Mouse (Mus musculus) bone marrow, adult 2 months (tissue): Measurements from ENCODE around the gene AI597479. TPM values are rescaled to one million over a fixed set of nuclear protein-coding genes. Genes with fewer than 3 reads are reported as not detected.

Experiments
- H3K27ac ChIP-seq: fragments of 200-500 bp; 2 replicates; pipeline ENCODE4 v1.5.1; 2012; ENCODE audit warnings: low read depth, mild to moderate bottlenecking, control low read depth, inconsistent platforms, low read length; ENCODE audit not compliant: control insufficient read depth, poor library complexity, insufficient read depth
- H3K4me1 ChIP-seq: fragments of 200-500 bp; 2 replicates; pipeline ENCODE4 v1.6.1; 2011; ENCODE audit warnings: low read length; ENCODE audit not compliant: control insufficient read depth, insufficient read depth
- H3K4me3 ChIP-seq: fragments of 200-500 bp; replicated peaks from 2 replicates; pipeline ENCODE3; 2011; ENCODE audit warnings: mild to moderate bottlenecking, low read depth, low read length, control low read depth; ENCODE audit not compliant: control insufficient read depth
- CTCF ChIP-seq: fragments of 200-500 bp; IDR thresholded peaks from 2 replicates; pipeline ENCODE4 v1.5.1; 2011; ENCODE audit warnings: low read length, control low read depth; ENCODE audit not compliant: control insufficient read depth, insufficient read depth
- POLR2A ChIP-seq: fragments of 200-500 bp; IDR thresholded peaks from 2 replicates; pipeline ENCODE4 v1.6.1; 2011; ENCODE audit warnings: low read depth, mild to moderate bottlenecking, control low read depth, low read length, borderline replicate concordance; ENCODE audit not compliant: control insufficient read depth
- WGBS: fragments of 180-500 bp; shearing (Covaris S2); methylation state at CpG from one replicate; pipeline ENCODE4 v1.1.7; 2018; 5-methylcytosine and 5-hydroxymethylcytosine counted together
- polyA plus RNA-seq: library from polyadenylated mRNA; stranded (reverse); fragments of >200 nt; gene quantifications from 2 replicates; pipeline ENCODE4 v1.2.4, GENCODE M21; 2011; ENCODE audit warnings: low replicate concordance; ENCODE audit not compliant: missing spikeins, insufficient read depth, insufficient read length

Gene AI597479
- polyA plus RNA-seq, 1 experiment: 5.9 TPM

- TF ChIP-seq POLR2A (no peak), CTCF (no peak)
- 65% methylated on average over 2 of the region's 2 CpGs for WGBS
- H3K4me3 ChIP-seq: no peak overlapping the region
These were observed 56.0 kb downstream of the AI597479 start for GRCm38 (mm10) chr1:43154491-43154890.

DNA sequence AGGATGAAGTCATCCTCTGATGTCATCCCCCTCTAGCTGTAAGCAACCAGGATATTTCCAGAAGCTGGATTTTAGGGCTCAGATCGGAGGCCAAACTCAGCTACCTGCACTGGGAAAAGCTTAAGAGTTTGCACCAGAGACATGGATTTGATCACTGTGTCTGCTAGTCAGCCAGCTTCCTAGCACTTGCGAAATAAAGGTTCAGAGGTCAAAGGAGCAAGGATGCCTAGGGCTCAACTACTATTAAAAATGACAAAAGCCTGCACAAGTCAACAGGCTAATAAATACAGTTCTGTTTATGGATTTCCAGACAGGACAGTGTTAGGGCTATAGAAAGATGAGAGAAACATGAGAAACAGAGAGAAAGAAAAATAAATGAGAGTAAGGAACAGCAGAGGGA is 59.4 kb downstream of the AI597479 start:
- TF ChIP-seq CTCF (no peak), POLR2A (no peak)
- Histone ChIP-seq H3K4me3 (no peak overlapping the region), H3K27ac (no peak overlapping the region), H3K4me1 (no peaks in the 10 kb centered on the region)
- 88% methylated on average over 2 of the region's 2 CpGs for WGBS

More at GRCm38 (mm10) chr1:43154491-43154890, 56.0 kb downstream of the AI597479 start:
- Histone ChIP-seq H3K4me1 (no peaks in the 10 kb centered on the region), H3K27ac (no peak overlapping the region)

DNA sequence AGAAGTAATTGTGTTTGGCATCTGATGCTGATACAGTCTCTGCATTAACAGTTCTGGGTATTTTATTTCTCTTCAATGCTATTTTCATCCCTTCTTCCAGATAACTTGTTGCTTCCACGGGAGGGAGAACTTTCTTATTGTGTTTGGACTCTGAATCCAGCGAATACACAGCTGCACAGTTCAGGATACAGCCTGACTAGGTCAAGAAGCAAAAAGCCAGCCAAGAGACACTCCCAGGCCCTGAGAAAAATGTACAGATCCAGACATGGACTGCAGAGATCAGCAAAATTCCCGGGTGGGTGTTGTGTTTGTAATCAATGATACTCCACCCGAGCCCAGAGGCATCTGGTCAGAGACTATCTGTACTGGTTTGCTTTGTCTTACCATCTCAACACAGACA is 60.9 kb downstream of the AI597479 start:
- Histone ChIP-seq H3K4me1 (no peaks in the 10 kb centered on the region), H3K27ac (no peak overlapping the region), H3K4me3 (no peak overlapping the region)
- TF ChIP-seq POLR2A (no peak), CTCF (no peak)
- 75% methylated on average over 4 of the region's 4 CpGs for WGBS

DNA sequence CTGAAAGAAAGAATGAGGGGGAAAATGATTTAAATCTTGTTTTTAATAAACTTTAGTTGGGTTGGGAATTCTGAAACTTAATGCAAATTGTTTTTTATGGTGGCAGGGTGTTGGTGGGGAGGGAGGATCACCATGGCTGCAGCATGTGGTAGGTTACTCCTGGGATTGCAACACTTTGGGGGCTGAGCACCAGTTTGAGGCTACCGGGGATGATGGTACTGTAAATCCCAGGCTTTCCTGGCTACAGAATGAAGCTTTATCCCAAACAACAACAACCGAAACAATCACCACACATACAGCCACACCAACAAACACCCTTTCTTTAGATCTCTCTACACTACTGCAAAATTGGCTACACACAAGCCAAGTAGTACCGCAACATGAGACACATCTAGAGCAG is 63.9 kb downstream of the AI597479 start:
- Histone ChIP-seq H3K4me3 (no peak overlapping the region), H3K4me1 (no peaks in the 10 kb centered on the region), H3K27ac (no peak overlapping the region)
- 59% methylated on average over 3 of the region's 3 CpGs for WGBS
- TF ChIP-seq POLR2A (no peak), CTCF (no peak)

- TF ChIP-seq POLR2A (no peak), CTCF (no peak)
- H3K4me3 ChIP-seq: no peak overlapping the region
- under 1% methylated on average over 6 of the region's 6 CpGs for WGBS
- no peaks in the 10 kb centered on the region for H3K4me1 ChIP-seq
- H3K27ac ChIP-seq: no peak overlapping the region
These were observed 64.6 kb downstream of the AI597479 start for GRCm38 (mm10) chr1:43163084-43163466.

DNA sequence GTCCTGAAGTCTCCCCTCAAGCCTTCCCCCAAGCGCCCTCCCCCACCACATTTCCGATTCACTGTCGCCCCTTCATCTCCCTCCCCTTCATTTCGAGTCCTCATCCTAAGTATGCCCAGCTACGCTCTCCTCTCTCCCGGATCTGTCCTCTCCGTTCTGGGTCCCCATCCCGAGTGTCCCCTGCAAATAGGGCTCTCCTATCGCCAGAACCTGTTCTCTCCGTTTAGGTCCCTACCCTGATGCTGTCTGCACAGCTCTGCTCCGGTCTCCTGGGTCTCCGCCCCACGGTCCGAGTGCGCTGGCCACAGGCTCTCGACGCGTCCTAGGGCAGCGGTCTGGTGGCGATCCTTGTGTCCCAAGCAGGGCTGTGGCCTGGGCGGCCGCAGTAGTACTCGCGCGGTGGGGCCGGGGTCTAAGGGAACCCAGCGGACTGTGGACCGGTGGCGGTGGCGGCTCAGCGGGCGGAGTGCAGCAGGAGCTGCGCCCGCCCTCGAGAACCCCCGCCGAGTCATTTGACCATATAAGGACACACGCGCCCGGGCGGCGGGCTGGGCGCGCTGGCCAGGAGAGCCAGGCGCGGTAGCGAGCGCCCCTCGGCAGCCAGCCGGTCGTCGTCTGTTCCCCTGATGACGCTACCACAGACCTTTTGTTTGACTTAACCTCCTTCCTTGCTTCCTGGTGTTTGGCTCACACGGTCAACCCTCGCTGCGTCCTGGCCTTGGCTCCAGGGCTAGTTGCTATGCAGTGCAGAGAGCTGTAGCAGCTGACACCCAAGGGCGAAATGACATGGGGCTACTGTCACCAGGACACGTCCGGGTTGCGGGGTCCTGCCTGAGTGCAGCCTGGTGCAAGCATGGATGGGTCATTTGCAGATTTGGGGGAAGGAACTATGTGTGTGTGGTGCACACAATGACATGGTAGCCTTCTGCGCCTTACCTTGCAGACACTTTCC is 65.2 kb downstream of the AI597479 start:
- Histone ChIP-seq H3K27ac (0 out of 2 replicates have a peak overlapping the region, but pooled peaks have one; percentile 5), H3K4me3 (peak overlapping the region; percentile 44), H3K4me1 (no peaks in the 10 kb centered on the region; the same call in 1 of the 2 replicates)
- TF ChIP-seq CTCF (no peak), POLR2A (no peak)
- 8% methylated on average over 52 of the region's 61 CpGs for WGBS

- no peak for TF ChIP-seq POLR2A
- TF ChIP-seq CTCF: no peak
- Histone ChIP-seq H3K4me3 (no peak overlapping the region), H3K4me1 (no peaks in the 10 kb centered on the region; the same call in 1 of the 2 replicates), H3K27ac (no peak overlapping the region)
- WGBS: 63% methylated on average over 5 of the region's 5 CpGs
These were observed 66.1 kb downstream of the AI597479 start for GRCm38 (mm10) chr1:43164582-43164981.

Other genes starting within 250 kb of the AI597479 start
- gene Mrps9, start 247.5 kb upstream of the AI597479 start, polyA plus RNA-seq: 27.0 and 44.4 TPM in 2 replicates
- gene Gpr45, start 145.8 kb upstream of the AI597479 start, polyA plus RNA-seq: not detected in 2 replicates
- 6.1 and 11.2 TPM in 2 replicates for gene Tgfbrap1, start 73 bp upstream of the AI597479 start, polyA plus RNA-seq
- gene Fhl2, start 98.3 kb downstream of the AI597479 start, polyA plus RNA-seq: 3.4 and 9.0 TPM in 2 replicates